Mouse (Mus musculus) gastrocnemius, postnatal 4 days (tissue): ENCODE measurements around the gene Ppp1r14c. TPM values are rescaled to one million over a fixed set of nuclear protein-coding genes. Genes with fewer than 3 reads are reported as not detected.
"Not testable (repeated sequence)": the region's sequence is repeated elsewhere in the genome, so short reads cannot be mapped to it uniquely, and the experiment has no call there.

Experiments
- DNase-seq, 2 experiments: peaks; one replicate each; pipeline ENCODE4 v3.0.0; 2021 to 2022; ENCODE audit warnings: low spot score in 2 of 2, mixed read lengths in 2 of 2
- total RNA-seq, 2 experiments: library from RNA; stranded (reverse); gene quantifications; 2 replicates each; pipeline ENCODE4 v1.2.3; 2021

The Ppp1r14c gene
- total RNA-seq, 2 experiments from 2014 or later: 96.0 to 107 TPM

DNA sequence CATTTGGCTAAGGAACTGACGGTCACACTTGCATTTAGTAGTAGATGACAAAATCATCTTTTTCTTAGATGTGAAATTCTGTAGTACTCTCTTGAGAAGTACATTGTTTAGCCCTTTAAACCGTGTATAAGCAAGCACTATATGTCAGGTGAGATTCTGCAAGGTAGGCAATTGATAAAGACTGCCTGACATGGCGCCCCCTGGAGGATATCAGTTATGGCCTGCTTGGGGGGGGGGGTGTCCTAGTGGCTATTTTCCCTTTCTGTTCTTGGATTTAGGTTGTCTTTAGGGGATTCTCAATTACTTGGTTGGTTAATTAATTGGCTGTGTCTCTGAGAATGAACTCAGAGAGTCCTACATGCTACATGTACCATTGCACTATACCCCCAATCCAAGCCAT, 31.5 kb downstream of the Ppp1r14c start:
- no peak for DNase-seq

DNA sequence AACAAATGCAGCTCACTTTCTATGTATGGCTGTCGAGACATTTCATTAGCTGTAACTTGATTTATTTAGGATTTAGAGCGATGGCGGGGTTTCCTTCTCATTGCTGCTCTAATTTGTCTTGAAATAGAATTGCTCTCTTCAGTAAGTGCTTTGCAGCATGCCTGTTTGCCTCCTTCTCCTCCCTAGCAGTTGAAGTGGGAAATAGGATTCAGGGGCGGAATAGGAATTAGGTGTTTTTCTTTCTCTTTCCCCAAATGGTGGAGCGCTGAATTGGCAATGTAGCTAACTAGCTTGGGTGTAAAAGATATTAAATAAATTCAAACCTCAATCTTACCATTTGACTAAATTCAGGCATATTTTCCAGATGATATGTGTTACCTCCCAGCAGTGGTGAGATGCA, 32.2 kb downstream of the Ppp1r14c start:
- no peak for DNase-seq

DNA sequence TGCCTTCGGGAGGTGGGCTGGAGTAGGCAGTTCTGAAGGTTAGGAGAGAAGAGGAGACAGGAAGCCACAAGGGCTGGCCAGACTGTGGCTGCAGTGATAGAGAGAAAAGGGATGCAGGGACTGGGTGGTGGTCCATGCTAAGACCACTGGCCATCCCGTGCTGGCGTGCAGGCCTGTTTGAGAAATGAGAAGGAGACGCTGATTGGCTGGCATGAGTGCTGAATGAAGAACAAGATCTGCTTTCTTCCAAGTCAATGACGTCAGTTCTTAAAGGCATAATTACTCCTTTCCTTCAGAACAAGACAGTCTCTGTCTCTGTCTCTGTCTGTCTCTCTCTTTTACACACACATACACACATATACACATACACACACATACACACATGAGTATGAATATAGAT, 36.4 kb downstream of the Ppp1r14c start:
- no peak for DNase-seq

DNA sequence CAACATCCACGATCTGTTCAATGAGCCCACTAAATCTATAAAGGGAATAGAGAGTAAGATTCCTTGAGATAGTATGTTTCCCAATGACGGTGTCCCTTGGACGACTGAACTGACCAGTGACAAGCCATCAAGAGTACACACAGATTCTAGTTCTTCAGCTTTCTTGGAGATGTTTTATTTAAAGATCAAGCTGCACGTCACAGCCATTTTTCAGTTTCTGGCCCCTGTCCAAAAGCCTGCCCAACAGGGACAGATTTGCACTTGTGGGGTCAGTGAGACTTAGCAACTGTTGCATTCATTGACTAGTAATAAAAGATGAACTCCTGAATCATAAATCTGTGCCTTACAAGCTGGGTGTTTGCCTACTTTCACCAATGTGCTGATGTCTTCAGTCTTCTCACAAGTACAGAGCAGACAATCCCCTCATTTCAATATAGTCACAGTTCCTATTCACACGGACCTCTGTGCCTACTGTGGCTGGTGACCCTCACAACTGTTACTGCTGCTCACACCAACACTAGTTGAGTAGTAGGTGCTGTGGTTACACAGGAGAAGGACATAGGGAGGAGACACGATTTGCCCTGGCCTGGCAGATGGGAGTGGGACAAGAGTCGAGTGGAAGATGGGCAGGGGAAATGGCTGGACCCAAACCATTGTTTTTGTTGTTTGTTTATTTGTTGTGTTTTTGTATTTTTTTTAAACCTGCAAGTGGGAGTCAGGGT, 37.7 kb downstream of the Ppp1r14c start:
- DNase-seq: no peak

DNA sequence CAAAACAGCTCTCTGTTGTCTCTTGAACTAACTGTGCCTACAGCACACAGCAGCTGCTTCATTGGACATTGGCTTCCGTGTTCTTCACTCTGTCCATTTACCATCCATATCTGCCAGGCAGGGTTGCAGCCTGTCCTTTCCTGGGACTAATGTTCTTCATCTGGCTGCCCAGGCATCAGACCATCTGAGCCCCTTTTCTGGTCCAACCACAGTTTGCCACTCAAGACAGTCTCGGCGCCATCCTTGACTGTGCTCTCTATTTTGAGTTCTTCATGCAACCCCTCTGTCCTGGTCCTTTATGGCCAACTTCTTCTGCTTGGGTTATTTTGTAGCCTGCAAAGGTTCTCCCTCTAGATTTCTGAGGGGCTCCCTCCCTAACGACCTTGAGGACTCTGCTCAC, 38.5 kb downstream of the Ppp1r14c start:
- DNase-seq: no peak

DNA sequence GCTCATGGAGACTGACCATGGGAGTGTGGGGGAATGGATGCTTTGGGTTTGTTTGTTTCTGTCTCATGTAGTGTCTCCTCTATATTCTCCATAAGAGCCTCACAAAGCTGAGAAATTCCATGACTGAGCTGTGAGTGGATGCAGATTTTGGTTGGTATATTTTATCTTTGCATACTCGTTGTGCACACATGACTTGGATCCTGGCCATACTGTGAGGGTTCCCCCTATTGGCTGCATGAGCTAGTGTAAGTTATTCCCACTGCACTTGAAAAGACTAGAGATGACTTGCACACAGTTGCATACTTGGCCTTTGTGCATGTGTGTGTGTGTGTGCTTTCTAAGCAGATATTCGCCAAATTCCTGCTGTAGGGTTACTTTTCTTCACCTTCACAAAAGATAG, 40.4 kb downstream of the Ppp1r14c start:
- no peak for DNase-seq

DNA sequence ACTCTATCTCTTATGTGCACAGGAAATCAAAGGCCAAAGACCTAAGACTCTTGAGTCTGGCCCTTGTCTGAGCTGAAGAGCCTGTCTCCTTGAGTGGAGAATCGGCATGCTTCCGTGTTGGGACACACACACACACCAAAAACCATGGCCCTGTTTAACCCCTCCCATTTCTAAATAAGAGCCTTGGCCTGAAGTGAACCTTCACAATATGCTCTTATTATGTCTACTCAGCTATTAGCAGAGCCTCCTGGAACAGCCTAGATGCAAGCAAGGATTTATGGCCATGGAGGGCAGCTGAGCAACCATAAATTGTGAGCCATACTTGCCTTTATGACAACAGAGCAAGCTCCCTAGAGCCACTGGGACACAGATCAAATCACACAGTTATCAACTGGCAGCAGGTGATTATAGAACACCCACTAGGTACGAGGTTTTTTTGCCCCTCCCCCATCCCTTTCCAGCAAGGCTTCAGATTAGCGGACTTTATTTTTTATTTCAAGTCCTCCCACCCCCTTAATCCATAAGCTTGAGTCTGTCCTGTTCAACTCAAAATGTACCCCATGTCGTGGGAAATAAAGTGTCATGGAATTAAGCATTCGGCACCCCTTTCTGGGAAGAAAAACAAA, 42.3 kb downstream of the Ppp1r14c start:
- no peak for DNase-seq

DNA sequence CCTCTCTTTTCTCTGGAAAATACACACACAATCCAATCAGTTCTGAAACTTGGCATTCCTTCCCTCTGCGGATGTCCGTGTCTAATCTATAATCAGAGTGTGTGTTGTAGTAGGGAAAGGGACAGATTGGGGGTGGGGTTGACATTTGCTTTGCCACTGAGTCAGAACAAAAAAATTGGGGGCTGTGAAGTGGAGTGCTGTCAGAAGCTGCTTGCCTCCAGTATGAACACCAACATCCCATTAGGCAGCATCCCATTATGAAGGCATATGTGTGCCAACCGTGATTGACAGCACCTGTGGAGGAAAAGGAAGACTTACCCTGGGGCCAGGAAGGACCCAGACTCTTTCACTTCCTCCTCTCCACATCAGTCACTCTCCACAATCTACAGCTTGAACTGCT, 42.8 kb downstream of the Ppp1r14c start:
- DNase-seq: no peak

DNA sequence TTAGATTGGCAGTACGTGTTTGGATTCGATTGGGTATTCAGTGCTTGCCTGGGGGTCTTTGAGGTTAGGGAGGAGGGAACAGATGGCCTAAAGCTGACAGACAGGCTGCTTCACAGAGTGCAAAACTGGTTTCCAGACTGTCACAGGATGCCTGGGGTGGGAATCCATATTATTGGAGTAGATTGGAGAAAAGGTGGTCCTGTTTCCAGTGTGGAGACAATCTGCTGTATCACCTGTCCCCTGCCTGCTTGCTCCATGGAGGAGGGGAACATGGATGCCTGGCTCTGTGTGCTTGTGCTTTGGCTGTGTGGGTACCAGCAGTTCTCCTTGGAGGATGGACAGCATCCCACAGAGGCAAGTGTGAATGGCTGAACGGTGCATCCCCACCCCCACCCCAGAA, 45.4 kb downstream of the Ppp1r14c start:
- no peak for DNase-seq

DNA sequence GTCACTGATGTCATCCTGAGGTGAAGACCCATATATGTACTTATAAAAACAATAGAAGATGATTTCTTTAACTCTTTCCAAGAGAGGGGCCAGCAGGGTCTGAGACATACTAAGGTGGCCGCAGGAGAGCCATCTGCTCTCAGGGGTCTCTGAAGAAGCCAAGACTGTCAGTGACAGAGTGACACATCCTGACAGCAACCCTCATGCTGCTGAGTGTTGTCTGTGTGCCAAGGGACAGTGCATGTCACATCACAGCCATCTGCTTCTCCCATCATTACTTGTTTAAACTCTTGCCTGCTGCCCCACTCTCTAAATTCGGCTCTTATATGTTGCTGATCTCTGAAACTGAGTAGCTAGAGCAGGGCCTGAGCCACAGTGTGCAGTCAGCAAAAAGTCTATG, 45.8 kb downstream of the Ppp1r14c start:
- no peak for DNase-seq

DNA sequence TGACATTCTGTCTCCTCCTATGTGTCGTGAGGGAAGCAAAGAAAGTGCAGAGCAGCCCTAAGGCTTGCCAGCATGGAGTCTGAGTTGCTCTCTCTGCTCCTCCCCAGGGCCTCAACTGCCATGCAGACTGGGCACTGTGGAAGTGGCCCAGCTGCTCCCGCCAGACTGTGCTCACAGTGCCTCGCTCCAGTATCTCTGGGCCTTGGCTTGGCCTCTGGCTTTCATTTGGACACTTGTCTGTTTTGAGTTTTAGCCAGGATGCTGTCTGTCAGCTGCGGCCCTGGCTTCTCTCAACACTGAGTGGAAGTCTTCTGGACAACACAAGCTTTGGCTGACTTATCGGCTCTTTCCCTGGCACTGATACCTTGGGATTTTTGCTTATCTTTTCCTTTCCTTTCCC, 49.0 kb downstream of the Ppp1r14c start:
- peak in 1 of 2 experiments; percentile 32 for DNase-seq

DNA sequence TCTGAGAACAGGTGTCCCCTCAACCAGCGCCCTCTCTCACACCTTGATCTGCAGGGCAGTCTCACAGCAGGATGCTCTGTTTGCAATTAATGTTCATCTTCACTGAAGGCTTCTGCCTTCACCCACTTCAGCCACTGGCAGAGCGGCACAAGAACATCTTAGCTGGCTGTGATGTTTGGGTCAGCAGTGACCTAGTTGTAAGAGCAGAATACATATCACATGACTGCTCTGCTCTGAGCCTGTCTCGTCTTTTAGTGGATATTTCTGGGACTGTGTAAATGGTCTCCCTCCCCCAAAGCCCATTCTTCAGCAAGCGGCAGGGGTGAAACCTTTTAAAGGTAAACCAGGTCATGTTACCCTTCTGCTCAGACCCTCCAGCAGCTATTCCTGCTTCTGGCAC, 50.7 kb downstream of the Ppp1r14c start:
- no peak for DNase-seq

DNA sequence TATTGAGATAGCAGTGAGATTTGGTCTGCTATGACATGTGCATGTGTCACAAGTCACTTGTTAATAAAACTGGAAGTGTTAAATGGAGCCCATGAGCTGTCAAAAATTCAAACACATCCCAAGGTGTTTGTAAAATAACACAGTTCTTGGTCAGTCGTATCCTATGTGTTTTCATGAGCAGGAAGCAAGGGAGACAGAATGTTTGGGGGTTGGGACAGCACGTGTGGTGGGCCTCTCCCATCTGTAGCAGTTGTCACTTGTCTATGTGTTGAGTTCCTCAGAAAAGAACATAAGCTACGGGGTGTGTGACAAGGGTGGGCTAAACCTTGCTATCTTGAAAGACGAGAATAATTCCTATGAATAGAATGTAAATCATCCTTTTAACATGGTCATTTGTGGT, 51.6 kb downstream of the Ppp1r14c start:
- no peak for DNase-seq

DNA sequence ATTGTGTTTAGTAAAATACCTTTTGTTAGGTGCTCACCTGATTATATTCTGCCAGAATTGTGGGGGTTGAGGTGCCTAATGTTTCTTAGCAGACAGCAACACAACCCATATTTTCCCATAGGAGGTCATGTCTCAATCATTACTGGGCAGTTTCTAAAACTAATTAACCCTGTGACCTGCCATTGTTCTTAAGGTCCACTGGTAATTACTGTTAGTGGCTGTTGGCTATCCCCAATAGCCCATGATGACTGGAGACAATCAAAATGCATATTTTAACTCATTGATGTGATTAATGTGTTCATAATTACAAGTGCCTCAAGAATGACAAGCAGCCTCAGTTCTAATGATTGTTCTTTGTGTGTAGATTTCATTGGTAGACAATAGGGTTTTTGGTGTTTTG, 58.2 kb downstream of the Ppp1r14c start:
- DNase-seq: no peak

DNA sequence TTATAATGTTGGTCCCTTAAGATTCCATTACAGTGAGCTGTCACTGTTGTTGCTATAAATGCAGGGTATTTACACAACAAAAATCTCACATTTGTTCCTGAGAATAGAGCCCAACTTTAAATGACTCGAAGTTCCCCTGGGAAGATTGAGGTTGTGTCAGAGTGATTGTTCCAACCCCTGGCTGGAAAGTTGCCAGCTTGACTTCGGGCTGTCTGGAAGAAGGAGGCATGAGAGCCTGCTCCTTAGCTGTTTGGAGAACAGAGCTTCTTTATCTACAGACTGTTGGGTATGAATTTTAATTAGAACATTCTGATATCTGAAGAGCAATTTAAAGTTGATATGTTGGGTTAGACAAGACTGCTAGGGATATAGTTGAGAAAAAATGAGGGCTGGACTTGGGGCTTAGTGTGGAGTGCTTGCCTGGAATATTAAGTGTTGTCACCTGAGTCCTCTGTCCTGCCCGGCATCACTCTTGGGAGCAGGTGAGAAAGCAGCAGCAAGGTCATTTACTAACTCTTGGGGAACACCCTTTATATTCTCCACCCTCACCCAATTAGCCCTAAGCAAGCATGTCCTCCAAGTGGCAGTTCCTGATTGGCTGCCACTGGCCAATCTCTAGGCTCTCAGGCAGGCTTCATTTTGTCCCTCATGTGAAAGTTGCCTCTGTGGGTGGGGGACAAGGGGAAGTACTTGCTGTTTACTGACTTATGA, 62.0 kb downstream of the Ppp1r14c start:
- DNase-seq: no peak

DNA sequence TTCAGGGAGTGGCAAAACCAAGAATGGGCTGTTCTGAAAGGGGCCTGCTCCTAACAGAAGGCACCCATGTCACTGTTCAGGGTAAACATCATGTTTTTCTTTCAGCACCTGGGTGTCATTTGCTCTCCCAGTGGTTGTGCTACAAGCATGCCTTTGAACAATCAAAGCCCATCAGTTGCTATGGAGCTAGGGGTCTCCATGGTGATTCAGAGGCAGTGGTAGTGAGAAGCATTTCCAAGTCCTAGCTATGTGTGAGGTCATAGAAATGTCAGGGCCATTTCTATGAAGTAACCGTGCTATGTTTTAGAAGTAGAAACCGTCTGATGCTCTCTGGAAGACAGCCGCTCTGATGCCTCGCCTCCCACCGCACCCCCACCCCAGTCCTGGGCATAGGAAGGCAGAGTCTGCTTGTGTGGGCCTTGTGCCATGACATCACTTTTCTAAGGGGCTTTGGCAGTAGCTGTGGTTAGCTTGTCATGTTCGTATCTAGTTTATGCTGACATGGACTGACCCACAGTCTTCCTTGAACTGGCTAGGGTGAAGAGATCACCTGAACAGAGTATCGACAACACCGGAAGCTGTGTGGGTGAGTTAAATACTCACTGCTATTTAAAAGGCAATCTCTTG, 69.1 kb downstream of the Ppp1r14c start:
- DNase-seq: no peak

DNA sequence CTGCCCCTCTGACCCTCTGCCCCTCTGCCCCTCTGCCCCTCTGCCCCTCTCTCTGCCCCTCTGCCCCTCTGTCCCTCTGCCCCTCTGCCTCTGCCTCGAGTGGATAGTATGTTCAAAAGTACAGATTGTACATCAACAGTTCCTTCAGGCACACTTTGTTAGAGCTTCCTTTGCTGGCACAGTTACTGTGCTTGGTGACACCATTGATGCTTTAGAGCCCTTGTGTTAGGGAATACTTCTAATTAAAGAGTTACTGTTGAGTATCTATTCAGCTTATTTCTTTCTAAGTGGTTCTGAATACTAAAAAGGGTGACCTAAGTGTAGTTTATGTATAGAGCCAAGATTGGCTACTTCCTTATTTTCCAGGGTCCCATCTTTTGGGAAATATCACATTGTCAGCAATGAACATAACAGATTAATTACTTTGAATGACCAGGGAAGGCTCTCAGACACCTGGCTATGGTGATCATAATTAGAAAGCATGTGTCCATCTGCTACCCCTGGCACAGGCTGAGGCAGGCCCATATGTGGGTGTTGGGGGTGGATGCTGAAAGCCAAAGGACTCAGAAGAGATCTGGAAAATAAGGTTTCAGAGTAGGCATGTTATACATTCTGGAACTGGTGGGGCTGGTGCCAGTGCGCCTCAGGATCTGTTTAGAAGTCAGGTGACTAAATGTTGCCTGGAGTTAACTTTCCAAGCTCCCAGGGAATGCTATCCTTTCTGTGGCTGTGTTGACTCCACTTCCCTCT, 75.0 kb downstream of the Ppp1r14c start:
- DNase-seq: no peak

DNA sequence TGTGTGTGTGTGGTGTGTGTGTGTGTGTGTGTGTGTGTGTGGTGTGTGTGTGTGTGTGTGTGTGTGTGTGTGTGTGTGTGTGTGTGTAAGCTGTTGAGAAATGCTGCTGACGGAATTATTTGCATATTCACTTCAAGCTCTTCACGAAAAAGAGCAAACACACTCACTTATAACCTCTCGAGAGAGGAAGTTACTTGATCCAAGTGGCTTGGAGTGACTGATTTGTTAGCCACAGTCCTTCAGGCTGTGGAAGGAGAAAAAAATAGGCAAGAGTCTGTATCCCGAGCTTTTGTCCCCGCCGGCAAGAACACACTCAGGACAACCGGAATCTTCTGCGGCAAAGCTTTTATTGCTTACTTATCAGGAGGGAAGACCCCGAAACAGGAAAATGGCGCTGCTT, 80.9 kb downstream of the Ppp1r14c start:
- DNase-seq: not testable (repeated sequence)

DNA sequence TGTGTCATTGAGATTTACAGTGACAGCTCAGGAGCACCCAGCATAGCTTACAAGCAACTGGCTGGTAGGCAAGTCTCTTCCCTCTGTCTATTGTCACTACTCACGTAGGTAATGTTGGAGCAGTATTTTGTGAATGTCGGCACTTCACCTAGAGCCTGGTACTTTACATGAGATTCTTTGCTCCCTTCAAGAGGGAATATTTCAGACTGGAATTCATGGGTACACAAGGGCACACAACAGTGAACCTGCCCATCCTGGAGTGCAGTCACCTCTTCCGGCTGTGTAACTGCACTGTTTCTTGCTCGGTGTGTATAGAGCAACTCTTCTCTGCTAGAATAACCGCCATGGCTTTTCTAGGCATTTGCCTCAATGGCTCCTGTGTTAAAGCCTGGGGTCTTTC, 82.8 kb downstream of the Ppp1r14c start:
- DNase-seq: no peak

DNA sequence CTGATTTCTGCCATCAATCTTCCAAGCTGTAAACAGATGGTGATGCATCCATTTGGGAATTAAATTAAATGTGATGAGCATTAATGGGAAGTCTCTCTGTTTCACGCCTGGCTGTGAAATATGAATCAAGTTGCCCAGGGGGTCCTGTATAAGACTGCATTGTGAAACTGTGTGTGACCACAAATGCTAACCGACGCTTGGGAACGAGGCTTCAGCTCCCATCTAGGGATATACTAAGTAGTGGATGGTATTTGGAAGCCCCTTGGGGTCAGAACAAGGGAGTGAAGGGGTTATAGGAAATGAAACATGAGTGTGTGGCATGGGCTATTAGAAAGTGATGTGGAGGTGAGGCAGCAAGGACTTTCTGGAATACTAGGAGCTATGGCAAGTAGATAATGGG, 86.1 kb downstream of the Ppp1r14c start:
- DNase-seq: no peak

DNA sequence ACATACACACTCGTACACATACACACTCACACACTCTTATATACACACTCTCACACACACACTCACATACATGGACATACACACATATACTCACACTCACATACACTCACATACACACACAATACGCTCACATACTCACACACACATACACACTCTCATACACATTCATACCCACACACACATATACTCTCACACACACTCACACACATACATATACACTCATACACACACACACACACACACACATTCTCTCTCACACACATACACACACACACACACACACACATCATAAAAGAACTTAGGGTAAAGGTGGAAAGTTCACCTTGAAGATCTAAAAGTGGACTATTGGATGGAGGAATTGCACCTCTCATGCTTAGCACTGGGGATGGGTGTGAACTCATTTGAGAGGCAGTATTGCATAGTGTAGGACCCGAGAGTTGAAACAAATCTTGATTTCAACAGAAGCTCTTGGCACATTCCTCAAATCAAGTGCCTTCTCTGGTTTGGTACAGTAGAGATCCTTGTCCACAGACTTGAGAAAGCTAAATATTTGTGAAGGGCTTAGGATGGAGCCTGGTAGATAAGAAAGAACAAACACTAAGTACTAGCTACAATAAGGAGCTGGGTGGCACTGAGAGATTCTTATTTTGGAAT, 87.1 kb downstream of the Ppp1r14c start:
- no peak for DNase-seq
